Mouse (Mus musculus) forebrain, embryonic 11.5 days (tissue): ENCODE data around the gene Hs6st3. TPM values are rescaled to one million over a fixed set of nuclear protein-coding genes. Genes with fewer than 3 reads are reported as not detected.

Experiments used
- ATAC-seq: fragments of 200-750 bp; cut with Nextera tagmentation; replicated peaks from 2 replicates; pipeline ENCODE4 v1.8.0; 2017; ENCODE audit warnings: moderate TSS enrichment; ENCODE audit not compliant: low FRiP score
- DNase-seq: peaks from one replicate; pipeline ENCODE4 v3.0.0-alpha.2; 2017; ENCODE audit warnings: low spot score
- H3K27ac ChIP-seq: fragments of 300-500 bp; sonication (generic); 2 replicates; pipeline ENCODE4 v1.5.1; 2014; ENCODE audit warnings: low read depth, low read length
- H3K27me3 ChIP-seq: fragments of 300-500 bp; sonication (generic); 2 replicates; pipeline ENCODE4 v1.6.1; 2014; ENCODE audit warnings: mild to moderate bottlenecking, low read length, mixed read lengths; ENCODE audit not compliant: control insufficient read depth, insufficient read depth
- H3K36me3 ChIP-seq: fragments of 300-500 bp; sonication (generic); 2 replicates; pipeline ENCODE4 v1.6.1; 2014; ENCODE audit warnings: mild to moderate bottlenecking, low read length, moderate library complexity, mixed read lengths; ENCODE audit not compliant: control insufficient read depth, insufficient read depth
- H3K4me1 ChIP-seq: fragments of 300-500 bp; sonication (generic); replicated peaks from 2 replicates; pipeline ENCODE4 v1.6.1; 2014; ENCODE audit warnings: low read length, mixed read lengths; ENCODE audit not compliant: control insufficient read depth, insufficient read depth
- H3K4me2 ChIP-seq: fragments of 300-500 bp; sonication (generic); 2 replicates; pipeline ENCODE4 v1.6.1; 2014; ENCODE audit warnings: low read depth, mild to moderate bottlenecking, low read length, moderate library complexity, mixed read lengths; ENCODE audit not compliant: severe bottlenecking
- H3K4me3 ChIP-seq: fragments of 300-500 bp; sonication (generic); 2 replicates; pipeline ENCODE4 v1.5.1; 2014; ENCODE audit warnings: low read depth, low read length
- H3K9ac ChIP-seq: fragments of 300-500 bp; sonication (generic); 2 replicates; pipeline ENCODE4 v1.6.1; 2014; ENCODE audit warnings: low read length
- H3K9me3 ChIP-seq: fragments of 300-500 bp; sonication (generic); 2 replicates; pipeline ENCODE4 v1.6.1; 2016; ENCODE audit warnings: low read length, mixed read lengths; ENCODE audit not compliant: control insufficient read depth
- WGBS: fragments of 180-500 bp; shearing (Covaris S2); extraction: QIAGEN DNeasy Blood & Tissue Kit; methylation state at CpG from one replicate; pipeline ENCODE4 v1.1.7; 2014; 5-methylcytosine and 5-hydroxymethylcytosine counted together
- polyA plus RNA-seq: library from polyadenylated mRNA; unstranded; fragments of >200 nt; fragmentation: Nextera tagmentation; extraction: Ambion mirVana; gene quantifications from 2 replicates; pipeline ENCODE4 v1.2.1, GENCODE M21; 2014

Gene Hs6st3
- polyA plus RNA-seq, 1 experiment from 2014 or later = not detected

- WGBS = 75% methylated on average over 11 of the region's 11 CpGs
- Histone ChIP-seq H3K4me2 (no peak overlapping the region), H3K4me3 (no peak overlapping the region), H3K9ac (no peak overlapping the region), H3K36me3 (no peaks in the 10 kb centered on the region), H3K4me1 (no peaks in the 10 kb centered on the region), H3K27ac (no peak overlapping the region), H3K27me3 (no peaks in the 10 kb centered on the region), H3K9me3 (no peaks in the 10 kb centered on the region)
- DNase-seq (no peak), ATAC-seq (no peak)
Observed at GRCm38 (mm10) chr14:119347236-119347635, 209.1 kb downstream of the Hs6st3 start.

GRCm38 (mm10) chr14:119361414-119361813 is 223.3 kb downstream of the Hs6st3 start:
- H3K4me2 ChIP-seq = no peak overlapping the region
- no peaks in the 10 kb centered on the region for H3K36me3 ChIP-seq
- no peaks in the 10 kb centered on the region for H3K27me3 ChIP-seq
- no peak for ATAC-seq
- no peak overlapping the region for H3K4me3 ChIP-seq
- no peak overlapping the region for H3K9ac ChIP-seq
- no peaks in the 10 kb centered on the region for H3K4me1 ChIP-seq
- H3K9me3 ChIP-seq = no peaks in the 10 kb centered on the region
- no peak for DNase-seq
- no peak overlapping the region for H3K27ac ChIP-seq
- 92% methylated on average over 4 of the region's 4 CpGs for WGBS

GRCm38 (mm10) chr14:119367866-119368425 is 229.8 kb downstream of the Hs6st3 start:
- no peak overlapping the region for H3K27ac ChIP-seq
- no peak overlapping the region for H3K4me2 ChIP-seq
- H3K27me3 ChIP-seq = no peaks in the 10 kb centered on the region
- H3K4me3 ChIP-seq = no peak overlapping the region
- H3K4me1 ChIP-seq = no peaks in the 10 kb centered on the region
- no peak for DNase-seq
- no peak overlapping the region for H3K9ac ChIP-seq
- 81% methylated on average over 3 of the region's 3 CpGs for WGBS
- no peaks in the 10 kb centered on the region for H3K36me3 ChIP-seq
- ATAC-seq = no peak
- H3K9me3 ChIP-seq = no peaks in the 10 kb centered on the region

- Histone ChIP-seq H3K4me2 (no peak overlapping the region), H3K27me3 (no peaks in the 10 kb centered on the region), H3K9me3 (no peaks in the 10 kb centered on the region), H3K9ac (no peak overlapping the region), H3K4me3 (no peak overlapping the region), H3K27ac (no peak overlapping the region), H3K4me1 (no peaks in the 10 kb centered on the region), H3K36me3 (no peaks in the 10 kb centered on the region)
- ATAC-seq (no peak), DNase-seq (no peak)
- 73% methylated on average over 8 of the region's 8 CpGs for WGBS
Observed at GRCm38 (mm10) chr14:119369274-119369673, 231.1 kb downstream of the Hs6st3 start.

- 91% methylated on average over 7 of the region's 7 CpGs for WGBS
Observed at GRCm38 (mm10) chr14:119370013-119370412, 231.9 kb downstream of the Hs6st3 start.

GRCm38 (mm10) chr14:119379303-119379702 is 241.2 kb downstream of the Hs6st3 start:
- Histone ChIP-seq H3K27ac (no peak overlapping the region), H3K27me3 (no peaks in the 10 kb centered on the region), H3K9me3 (no peaks in the 10 kb centered on the region), H3K9ac (no peak overlapping the region), H3K36me3 (no peaks in the 10 kb centered on the region), H3K4me1 (no peaks in the 10 kb centered on the region), H3K4me2 (no peak overlapping the region), H3K4me3 (no peak overlapping the region)
- DNase-seq = no peak
- 81% methylated on average over 2 of the region's 2 CpGs for whole genome bisulfite sequencing
- ATAC-seq = no peak

More at GRCm38 (mm10) chr14:119370013-119370412, 231.9 kb downstream of the Hs6st3 start:
- DNase-seq (no peak), ATAC-seq (no peak)
- Histone ChIP-seq H3K4me3 (no peak overlapping the region), H3K27me3 (no peaks in the 10 kb centered on the region), H3K36me3 (no peaks in the 10 kb centered on the region), H3K27ac (no peak overlapping the region), H3K4me1 (no peaks in the 10 kb centered on the region), H3K9me3 (no peaks in the 10 kb centered on the region), H3K4me2 (no peak overlapping the region), H3K9ac (no peak overlapping the region)

GRCm38 (mm10) chr14:119401618-119402017 is 263.5 kb downstream of the Hs6st3 start:
- Histone ChIP-seq H3K4me2 (no peak overlapping the region), H3K9ac (no peak overlapping the region), H3K36me3 (no peaks in the 10 kb centered on the region), H3K27ac (no peak overlapping the region), H3K4me3 (no peak overlapping the region), H3K27me3 (no peaks in the 10 kb centered on the region), H3K9me3 (no peaks in the 10 kb centered on the region), H3K4me1 (no peaks in the 10 kb centered on the region)
- ATAC-seq (no peak), DNase-seq (no peak)
- WGBS = 97% methylated on average over 10 of the region's 10 CpGs

GRCm38 (mm10) chr14:119409334-119410050 is 271.4 kb downstream of the Hs6st3 start:
- Histone ChIP-seq H3K27me3 (no peaks in the 10 kb centered on the region), H3K4me1 (no peaks in the 10 kb centered on the region), H3K36me3 (no peaks in the 10 kb centered on the region), H3K4me3 (no peak overlapping the region), H3K9ac (no peak overlapping the region), H3K9me3 (no peaks in the 10 kb centered on the region), H3K4me2 (no peak overlapping the region), H3K27ac (no peak overlapping the region)
- no peak for ATAC-seq
- no peak for DNase-seq
- WGBS = 63% methylated on average over 11 of the region's 11 CpGs

- DNase-seq (no peak), ATAC-seq (no peak)
- 94% methylated on average over 5 of the region's 5 CpGs for WGBS
Observed at GRCm38 (mm10) chr14:119422894-119423293, 284.8 kb downstream of the Hs6st3 start.

More at GRCm38 (mm10) chr14:119422894-119423293, 284.8 kb downstream of the Hs6st3 start:
- Histone ChIP-seq H3K9ac (no peak overlapping the region), H3K4me3 (no peak overlapping the region), H3K9me3 (no peaks in the 10 kb centered on the region), H3K4me1 (no peaks in the 10 kb centered on the region), H3K36me3 (no peaks in the 10 kb centered on the region), H3K27me3 (no peaks in the 10 kb centered on the region), H3K4me2 (no peak overlapping the region), H3K27ac (no peak overlapping the region)
